Mouse (Mus musculus) heart, postnatal 0 days (tissue): ENCODE data around the gene Gp9.

Source experiments
- CTCF ChIP-seq: IDR thresholded peaks from 2 replicates; pipeline ENCODE4 v1.5.1; 2016; ENCODE audit warnings: antibody characterized with exemption, control low read depth, low read depth
- EP300 ChIP-seq: IDR thresholded peaks from 2 replicates; pipeline ENCODE4 v1.6.1; 2016; ENCODE audit warnings: antibody characterized with exemption, low read depth

GRCm38 (mm10) chr6:87810713-87811669 is 33.1 kb downstream of the Gp9 start:
- TF ChIP-seq CTCF (no peak), EP300 (no peak)
